Mouse (Mus musculus) G1E-ER4 (cell line): ENCODE measurements around the gene Smg9. TPM values are rescaled to one million over a fixed set of nuclear protein-coding genes. Genes with fewer than 3 reads are reported as not detected.

Experiments
- GATA1 ChIP-seq: IDR thresholded peaks from one replicate; pipeline ENCODE4 v1.8.0; 2012; ENCODE audit warnings: low read length, inconsistent platforms
- polyA plus RNA-seq: library from polyadenylated mRNA; stranded (reverse); fragments of >175 nt; gene quantifications from 2 replicates; pipeline ENCODE4 v1.2.3, GENCODE M21; 2012

Gene Smg9
- polyA plus RNA-seq, 1 experiment: 82.0 TPM

DNA sequence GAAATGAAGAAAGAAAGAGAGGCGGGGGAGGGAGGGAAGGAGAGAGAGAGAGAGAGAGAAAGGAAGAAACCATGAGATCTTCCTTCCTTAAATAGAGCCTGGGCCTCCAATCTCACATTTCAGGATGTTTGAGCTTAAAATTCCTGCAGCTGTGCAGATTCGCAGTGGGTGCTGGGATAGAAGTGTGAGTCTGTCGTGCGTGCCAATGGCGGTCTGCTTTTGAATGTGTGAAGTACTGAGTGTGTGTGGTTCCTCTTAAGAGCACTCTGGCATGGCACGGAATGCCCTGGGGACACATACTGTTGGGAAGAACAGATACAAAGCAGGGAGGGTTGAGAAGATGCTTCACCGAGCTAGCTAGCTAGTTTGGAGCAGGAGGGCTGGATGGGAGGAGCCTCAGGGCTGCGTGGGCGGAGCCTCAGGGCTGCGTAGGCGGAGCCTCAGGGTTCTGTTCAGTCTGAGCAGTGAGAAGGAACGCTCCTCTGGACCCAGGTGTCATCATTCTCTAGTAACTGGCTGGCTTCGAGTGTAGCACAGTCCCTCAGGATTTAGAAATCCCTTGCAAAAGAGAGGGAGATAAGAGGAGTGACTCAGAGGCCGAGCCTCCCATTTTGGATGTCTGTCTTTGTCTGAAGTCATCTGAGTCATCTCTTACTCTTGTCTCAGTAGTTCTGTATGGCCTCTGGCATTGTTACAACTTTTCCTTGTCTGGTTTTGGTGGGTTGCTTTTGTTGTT is 49.5 kb downstream of the Smg9 start:
- TF ChIP-seq GATA1: no peak

- no peak for TF ChIP-seq GATA1
These were observed 51.2 kb downstream of the Smg9 start for GRCm38 (mm10) chr7:24450585-24451017.

DNA sequence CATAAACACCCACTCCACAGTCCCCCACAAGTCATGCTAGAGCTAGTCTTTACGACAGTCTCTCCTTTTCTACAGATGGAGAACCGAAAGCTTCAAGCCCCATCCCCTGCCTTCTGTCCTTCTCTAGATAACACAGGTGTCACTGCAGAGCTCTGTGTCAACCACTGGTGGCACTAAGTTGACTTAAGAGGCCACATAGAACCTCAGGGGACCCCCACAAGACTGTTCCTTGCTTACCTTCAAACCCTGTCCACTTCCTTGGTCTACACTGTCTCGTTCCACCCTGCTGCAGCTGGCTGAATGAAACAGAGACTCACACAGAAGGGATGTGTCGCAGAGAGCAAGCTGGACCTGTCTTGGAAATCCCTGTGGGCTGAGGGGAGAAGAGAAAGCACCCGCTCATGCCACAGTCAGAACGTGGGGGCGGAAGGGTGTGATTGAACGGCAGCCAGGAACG is 52.5 kb downstream of the Smg9 start, which contains the start of gene Irgc1:
Gene Irgc1 (minus strand): TSS at position 443 of the 457 bp plus-strand sequence.
- TF ChIP-seq GATA1: no peak

DNA sequence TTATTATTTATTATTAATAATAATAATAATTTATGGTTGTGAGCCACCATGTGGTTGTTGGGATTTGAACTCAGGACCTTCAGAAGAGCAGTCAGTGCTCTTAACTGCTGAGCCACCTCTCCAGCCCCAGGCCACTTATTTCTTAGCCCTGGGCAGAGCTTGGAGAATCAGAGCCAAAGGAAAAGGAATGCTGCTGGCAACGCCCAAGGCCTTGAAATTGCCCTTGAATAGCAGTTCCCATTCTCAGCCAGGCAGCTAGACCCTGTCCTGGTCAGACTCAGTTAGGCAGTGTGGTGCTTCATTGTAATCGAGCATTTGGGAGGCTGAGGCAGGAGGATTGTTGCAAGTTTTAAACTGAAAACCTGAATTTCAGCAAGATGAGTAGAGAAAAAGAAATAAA is 54.8 kb downstream of the Smg9 start:
- TF ChIP-seq GATA1: no peak

DNA sequence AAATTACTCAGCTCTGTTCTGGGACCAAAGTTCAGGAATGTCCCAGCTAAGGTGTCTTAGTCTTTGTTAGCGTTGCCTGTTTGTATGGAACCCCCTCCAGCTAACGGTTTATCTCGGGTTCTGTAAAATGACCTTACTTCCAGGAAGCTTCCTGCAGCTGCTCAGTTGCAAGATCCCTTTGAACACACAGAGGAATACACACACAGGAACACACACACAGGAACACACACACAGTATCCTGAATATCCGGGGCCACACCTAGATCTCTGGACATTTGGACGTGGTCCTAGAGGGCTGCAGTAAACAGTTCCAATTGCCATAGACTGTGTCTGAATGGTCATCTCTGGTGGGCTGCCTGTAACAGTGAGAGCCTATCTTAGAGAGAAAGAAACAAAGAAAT is 56.3 kb downstream of the Smg9 start:
- no peak for TF ChIP-seq GATA1

GRCm38 (mm10) chr7:24457726-24458370 is 58.4 kb downstream of the Smg9 start:
- TF ChIP-seq GATA1: no peak

DNA sequence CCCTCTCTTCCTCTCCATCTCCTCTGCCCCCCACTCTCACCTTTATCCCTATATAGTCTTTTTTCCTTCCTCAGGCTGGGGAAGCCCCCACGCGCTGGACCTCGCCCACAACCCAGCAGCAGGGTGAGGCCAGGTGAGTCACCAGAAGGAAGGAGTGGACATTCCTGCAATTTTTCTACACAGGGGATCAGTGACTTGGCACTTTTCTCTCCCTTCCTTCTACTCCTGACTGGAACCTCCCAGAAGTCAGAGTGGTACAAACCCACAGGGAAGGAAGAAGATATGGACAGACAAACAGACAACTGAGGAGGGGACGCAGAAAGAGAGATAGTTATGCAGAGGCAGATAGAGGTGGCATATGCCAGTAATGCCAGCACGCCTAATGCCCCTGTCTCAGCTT is 60.0 kb downstream of the Smg9 start:
- no peak for TF ChIP-seq GATA1

- TF ChIP-seq GATA1: no peak
These were observed 60.4 kb downstream of the Smg9 start for GRCm38 (mm10) chr7:24459843-24460242.

- TF ChIP-seq GATA1: no peak
These were observed 62.1 kb downstream of the Smg9 start for GRCm38 (mm10) chr7:24461376-24462051.

DNA sequence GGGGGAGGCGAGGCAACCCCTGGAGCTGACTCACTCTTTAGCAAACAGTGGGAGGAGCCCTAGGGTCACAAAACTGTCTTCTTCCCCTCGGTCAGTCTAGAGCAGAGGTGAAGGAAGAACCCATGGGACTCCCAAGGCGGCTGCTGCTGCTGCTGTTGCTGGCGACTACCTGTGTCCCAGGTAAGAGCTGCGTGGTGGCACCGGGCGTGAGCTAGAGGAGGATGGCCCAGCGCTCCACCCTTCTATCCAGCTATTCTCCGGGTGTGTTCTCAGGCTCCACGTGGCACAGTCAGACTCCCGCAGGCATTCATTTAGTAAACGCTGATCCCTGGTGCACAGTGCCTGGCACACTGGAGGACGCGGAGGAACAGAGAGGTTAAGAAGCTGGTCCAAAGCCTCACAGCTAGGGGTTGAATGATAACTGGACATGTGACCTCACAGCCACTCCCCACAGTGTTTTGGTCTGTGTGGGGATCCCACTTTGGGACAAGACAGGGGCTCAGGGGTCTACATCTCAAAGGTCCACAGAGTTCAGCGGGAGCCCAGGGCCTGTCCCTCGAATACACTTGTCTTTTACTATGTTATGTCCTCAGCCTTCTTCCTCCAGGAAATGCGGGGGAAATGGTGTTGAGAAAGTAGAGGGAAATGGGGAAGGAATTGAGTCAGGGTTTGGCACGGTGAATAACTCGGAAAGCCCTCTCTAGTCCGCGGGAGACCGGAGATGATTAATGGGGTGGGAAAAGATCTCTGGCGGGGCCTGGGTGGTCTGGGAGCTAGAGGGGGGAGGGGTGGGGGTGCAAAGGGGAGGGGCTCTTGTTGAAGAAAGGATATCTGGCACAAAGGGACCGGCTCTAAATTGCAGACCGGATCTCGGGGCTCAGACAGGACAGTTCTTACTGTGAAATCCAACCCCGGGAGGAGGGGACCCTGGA is 63.2 kb downstream of the Smg9 start, which contains the start of gene Plaur:
Gene Plaur (plus strand): TSS at position 97 of the 932 bp plus-strand sequence.
- TF ChIP-seq GATA1: no peak

GRCm38 (mm10) chr7:24466835-24467234 is 67.4 kb downstream of the Smg9 start:
- TF ChIP-seq GATA1: no peak

DNA sequence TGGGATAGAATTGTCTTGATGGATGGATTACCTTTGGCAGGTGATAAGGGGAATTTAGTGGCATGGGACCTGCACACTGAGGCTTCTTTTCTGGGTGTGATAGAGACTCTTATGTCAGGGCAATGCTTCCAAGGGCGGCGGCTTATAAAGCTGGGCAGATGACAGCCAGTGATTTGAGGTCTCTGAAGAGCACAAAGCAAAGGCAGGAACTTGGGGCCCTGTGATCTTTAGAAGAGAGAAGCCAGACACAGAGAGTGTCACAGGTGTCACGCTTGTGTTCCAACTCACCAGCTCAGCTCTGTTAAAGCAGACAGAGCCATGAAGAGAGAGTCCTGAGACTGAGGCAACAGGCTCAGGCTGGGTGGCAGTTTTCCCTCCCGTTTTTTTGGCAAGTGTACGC is 68.5 kb downstream of the Smg9 start:
- TF ChIP-seq GATA1: no peak

- TF ChIP-seq GATA1: no peak
These were observed 69.7 kb downstream of the Smg9 start for GRCm38 (mm10) chr7:24469126-24469525.

- no peak for TF ChIP-seq GATA1
These were observed 70.9 kb downstream of the Smg9 start for GRCm38 (mm10) chr7:24470356-24470755.

Other genes starting within 250 kb of the Smg9 start
- not detected in 2 replicates for gene Zfp114, start 224.6 kb upstream of the Smg9 start, polyA plus RNA-seq
- 0.37 and 0.95 TPM in 2 replicates for gene Zfp111, start 188.2 kb upstream of the Smg9 start, polyA plus RNA-seq
- gene Zfp109, start 162.1 kb upstream of the Smg9 start, polyA plus RNA-seq: 0.31 and 0.56 TPM in 2 replicates
- 0.08 and 0.09 TPM in 2 replicates for gene Zfp108, start 144.8 kb upstream of the Smg9 start, polyA plus RNA-seq
- 2.0 and 2.2 TPM in 2 replicates for gene Zfp93, start 129.2 kb upstream of the Smg9 start, polyA plus RNA-seq
- 7.2 and 9.2 TPM in 2 replicates for gene Zfp61, start 98.4 kb upstream of the Smg9 start, polyA plus RNA-seq
- 5.0 and 5.9 TPM in 2 replicates for gene Zfp94, start 83.0 kb upstream of the Smg9 start, polyA plus RNA-seq
- gene Tescl, start 65.7 kb upstream of the Smg9 start, polyA plus RNA-seq: not detected in 2 replicates
- gene Lypd5, start 50.4 kb upstream of the Smg9 start, polyA plus RNA-seq: not detected in 2 replicates
- gene Kcnn4, start 29.4 kb upstream of the Smg9 start, polyA plus RNA-seq: 72.1 and 73.9 TPM in 2 replicates
- 0.06 and 0.15 TPM in 2 replicates for gene Irgc1, start 52.7 kb downstream of the Smg9 start, polyA plus RNA-seq
- not detected in 2 replicates for gene Plaur, start 62.9 kb downstream of the Smg9 start, polyA plus RNA-seq
- 0.05 and 0.08 TPM in 2 replicates for gene Cadm4, start 82.4 kb downstream of the Smg9 start, polyA plus RNA-seq
- 96.8 and 126 TPM in 2 replicates for gene Zfp428, start 107.4 kb downstream of the Smg9 start, polyA plus RNA-seq
- not detected in 2 replicates for gene AC161166.1, start 112.8 kb downstream of the Smg9 start, polyA plus RNA-seq
- gene Irgq, start 131.1 kb downstream of the Smg9 start, polyA plus RNA-seq: 9.6 and 12.1 TPM in 2 replicates
- not detected in 2 replicates for gene Pinlyp, start 146.5 kb downstream of the Smg9 start, polyA plus RNA-seq
- 330 and 397 TPM in 2 replicates for gene Xrcc1, start 146.7 kb downstream of the Smg9 start, polyA plus RNA-seq
- 14.2 and 16.1 TPM in 2 replicates for gene Ethe1, start 187.9 kb downstream of the Smg9 start, polyA plus RNA-seq
- not detected in 2 replicates for gene Zfp575, start 188.0 kb downstream of the Smg9 start, polyA plus RNA-seq
- 2.3 and 3.3 TPM in 2 replicates for gene Phldb3, start 211.1 kb downstream of the Smg9 start, polyA plus RNA-seq
- gene Lypd3, start 236.9 kb downstream of the Smg9 start, polyA plus RNA-seq: not detected in 2 replicates